ENCODE assay signal across 15 mouse cellular contexts in the genomic region with DNA sequence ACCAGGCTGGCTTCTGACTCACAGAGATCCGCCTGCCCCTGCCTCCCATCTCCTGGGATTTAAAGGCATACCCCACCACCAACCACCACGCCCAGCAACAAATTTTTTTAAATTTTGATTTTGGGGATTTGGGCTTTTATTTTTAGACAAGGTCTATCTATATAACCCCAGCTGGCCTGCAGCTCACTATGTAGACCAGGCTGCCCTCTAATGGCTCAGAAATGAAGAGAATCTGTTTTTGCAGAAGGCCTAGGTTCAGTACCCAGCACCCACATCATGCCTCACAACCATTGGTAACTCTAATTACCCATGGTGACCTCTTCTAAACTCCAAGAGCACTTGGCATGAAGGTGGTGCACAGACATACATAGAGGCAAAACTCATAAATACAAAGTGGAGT. TPM values are rescaled to one million over a fixed set of nuclear protein-coding genes. Genes with fewer than 3 reads are reported as not detected.
A peak's percentile ranks its signal among the peaks of the same experiment; 100 is the strongest.
DNase-seq lines count a peak whose midpoint lies in the region; ATAC-seq and TF ChIP-seq lines count a peak whose summit lies in the region.
"Had no signal": no experiment of that assay in that cellular context is flagged by ENCODE, and none has a peak within 500 bp of the region (broad histone marks: within the 10 kb centered on the region; RNA-seq: fewer than 3 reads in every experiment).

No protein-coding gene starts in this region.

- H3K4me1 ChIP-seq in heart, embryonic 10.5 days: peaks cover 3% of the 10 kb centered on the region
- no peaks in the 10 kb centered on the region for H3K4me1 ChIP-seq in lung, postnatal 0 days (ENCODE audit: insufficient read depth, low read depth, low read length)

- no peaks in the 10 kb centered on the region for H3K9me3 ChIP-seq in heart, embryonic 10.5 days
- H3K9me3 ChIP-seq in lung, postnatal 0 days (ENCODE audit: low read length): no peaks in the 10 kb centered on the region
- H3K9me3 ChIP-seq: G1E; stomach, embryonic 15.5 days had no signal

- TF ChIP-seq EP300 in lung, postnatal 0 days (IDR thresholded peaks at IDR 0.05): no peak

- intact Hi-C loops in heart, postnatal 25 days (cut with DNase I): loop anchor here (5.0 kb wide), 1 partner anchor 51 kb away; a partner anchor contains a TSS

- 0 out of 2 replicates have a peak overlapping the region, but pooled peaks have one; percentile 78 for H3K4me3 ChIP-seq in heart, embryonic 10.5 days
- no peak overlapping the region for H3K4me3 ChIP-seq in lung, postnatal 0 days (ENCODE audit: low read depth, low read length)

- H3K9ac ChIP-seq in lung, postnatal 0 days (replicated peaks; ENCODE audit: low read depth): no peak overlapping the region
- H3K9ac ChIP-seq: stomach, embryonic 15.5 days had no signal

- ATAC-seq in lung, postnatal 0 days: peak; percentile 13; the same call in 1 of the 2 replicates

- no peak overlapping the region for H3K27ac ChIP-seq in heart, embryonic 10.5 days
- H3K27ac ChIP-seq in lung, postnatal 0 days (ENCODE audit: low read length): no peak overlapping the region; the same call in 1 of the 2 replicates

- H3K27me3 ChIP-seq in heart, embryonic 10.5 days (ENCODE audit: insufficient read depth, poor library complexity, severe bottlenecking): no peaks in the 10 kb centered on the region
- no peaks in the 10 kb centered on the region for H3K27me3 ChIP-seq in lung, postnatal 0 days (replicated peaks; ENCODE audit: insufficient read depth, low read length)
- H3K27me3 ChIP-seq in splenic B cell, adult 2 months (ENCODE audit: control insufficient read depth, insufficient read depth, low read length, poor library complexity, severe bottlenecking): no peaks in the 10 kb centered on the region
- H3K27me3 ChIP-seq: stomach, embryonic 15.5 days had no signal

- H3K36me3 ChIP-seq in heart, embryonic 10.5 days: peaks cover 5% of the 10 kb centered on the region; the same call in 1 of the 2 replicates
- no peaks in the 10 kb centered on the region for H3K36me3 ChIP-seq in lung, postnatal 0 days (ENCODE audit: insufficient read depth, low read length)
- H3K36me3 ChIP-seq in splenic B cell, adult 2 months (ENCODE audit: control insufficient read depth, insufficient read depth, low read length, poor library complexity, severe bottlenecking): peaks cover 3% of the 10 kb centered on the region; the same call in 1 of the 2 replicates
- H3K36me3 ChIP-seq: stomach, embryonic 15.5 days had no signal

- WGBS in heart, embryonic 10.5 days: 85% methylated on average over 2 of the region's 2 CpGs
- 71% methylated on average over 2 of the region's 2 CpGs for WGBS in lung, postnatal 0 days

- no peak overlapping the region for H3K4me2 ChIP-seq in lung, postnatal 0 days (replicated peaks; ENCODE audit: low read depth, low read length)

- no peak for TF ChIP-seq CTCF in lung, postnatal 0 days (IDR thresholded peaks at IDR 0.05)

- DNase-seq in heart, embryonic 10.5 days (ENCODE audit: low spot score): peak; percentile 19
- DNase-seq in heart, postnatal 25 days (ENCODE audit: low spot score): no peak
- no peak for DNase-seq in lung, postnatal 0 days (ENCODE audit: low spot score)
- DNase-seq in lung, postnatal 25 days (ENCODE audit: low spot score): no peak
- DNase-seq in brain, adult 2 months (ENCODE audit: low read depth, low spot score): peak; percentile 14
- DNase-seq in splenic B cell, adult 2 months (ENCODE audit: low read depth, low spot score): peak; percentile 53
- no peak for DNase-seq in urinary bladder, postnatal 10 days (ENCODE audit: low spot score)
- DNase-seq in kidney, postnatal 10 days: no peak
- DNase-seq: adrenal gland, postnatal 36 days; cerebellum, adult 8-10 months; kidney, postnatal 25 days; lung, adult 2 months; right cerebral cortex, postnatal 14 days had no signal

RNA-seq across cellular contexts. Expression of a gene that starts 0.9 kb away (rescaled TPM):
- 4.6 and 6.2 TPM in 2 replicates for polyA plus RNA-seq in heart, embryonic 10.5 days (2016; fragmentation: Nextera tagmentation; extraction: Ambion mirVana)
- total RNA-seq in heart, postnatal 25 days (2021): 10 to 100 TPM in 1 of 2 experiments, 1 to 10 TPM in 1; 9.3 to 10.2 TPM
- polyA plus RNA-seq in lung, postnatal 0 days (2015; fragmentation: Nextera tagmentation; extraction: Ambion mirVana): 11.1 and 13.0 TPM in 2 replicates

RNA-seq across cellular contexts. Expression of a gene that starts 26.0 kb away (rescaled TPM):
- 0.19 TPM in 1 of 2 replicates, not detected in the other for polyA plus RNA-seq in heart, embryonic 10.5 days (2016; fragmentation: Nextera tagmentation; extraction: Ambion mirVana)
- total RNA-seq in heart, postnatal 25 days (2021): 10 to 100 TPM; 21.5 to 32.5 TPM
- 0.52 and 0.63 TPM in 2 replicates for polyA plus RNA-seq in lung, postnatal 0 days (2015; fragmentation: Nextera tagmentation; extraction: Ambion mirVana)
- polyA plus RNA-seq: G1E had no signal

RNA-seq across cellular contexts. Expression of a gene that starts 53.4 kb away (rescaled TPM):
- polyA plus RNA-seq in heart, embryonic 10.5 days (2016; fragmentation: Nextera tagmentation; extraction: Ambion mirVana): 132 and 145 TPM in 2 replicates
- total RNA-seq in heart, postnatal 25 days (2021): 10 to 100 TPM; 66.1 to 70.3 TPM
- 96.7 and 102 TPM in 2 replicates for polyA plus RNA-seq in lung, postnatal 0 days (2015; fragmentation: Nextera tagmentation; extraction: Ambion mirVana)

RNA-seq across cellular contexts. Expression of a gene that starts 53.5 kb away (rescaled TPM):
- polyA plus RNA-seq in heart, embryonic 10.5 days (2016; fragmentation: Nextera tagmentation; extraction: Ambion mirVana): 220 and 306 TPM in 2 replicates
- total RNA-seq in heart, postnatal 25 days (2021): 10 to 100 TPM; 22.6 to 23.2 TPM
- polyA plus RNA-seq in lung, postnatal 0 days (2015; fragmentation: Nextera tagmentation; extraction: Ambion mirVana): 52.4 and 61.2 TPM in 2 replicates

RNA-seq across cellular contexts. Expression of a gene that starts 59.4 kb away (rescaled TPM):
- 36.1 and 44.7 TPM in 2 replicates for polyA plus RNA-seq in heart, embryonic 10.5 days (2016; fragmentation: Nextera tagmentation; extraction: Ambion mirVana)
- total RNA-seq in heart, postnatal 25 days (2021): 10 to 100 TPM; 21.1 to 23.6 TPM
- polyA plus RNA-seq in lung, postnatal 0 days (2015; fragmentation: Nextera tagmentation; extraction: Ambion mirVana): 52.0 and 52.3 TPM in 2 replicates

Comparison
In these comparisons a context has a peak if more than half of its experiments do, and no peak if none do; other contexts are left out.
1. DNase-seq: peak in heart, embryonic 10.5 days (single experiment), brain, adult 2 months (single experiment) and splenic B cell, adult 2 months (single experiment); none in heart, postnatal 25 days (single experiment), lung, postnatal 0 days (single experiment), lung, postnatal 25 days (single experiment), urinary bladder, postnatal 10 days (single experiment) and kidney, postnatal 10 days (single experiment).